Mouse (Mus musculus) ES-Bruce4 (cell line): Measurements from ENCODE around the gene Gpat3. TPM values are rescaled to one million over a fixed set of nuclear protein-coding genes. Genes with fewer than 3 reads are reported as not detected.

ENCODE experiments used
- H3K27ac ChIP-seq: 2 replicates; pipeline ENCODE4 v1.5.1; 2012; ENCODE audit warnings: low read length, inconsistent platforms; ENCODE audit not compliant: insufficient read depth
- H3K27me3 ChIP-seq: 2 replicates; pipeline ENCODE4 v1.6.1; 2012; ENCODE audit warnings: mild to moderate bottlenecking, low read length, inconsistent platforms; ENCODE audit not compliant: control insufficient read depth, poor library complexity, insufficient read depth, severe bottlenecking
- H3K36me3 ChIP-seq: 2 replicates; pipeline ENCODE4 v1.6.1; 2012; ENCODE audit warnings: inconsistent platforms, mild to moderate bottlenecking, low read length, moderate library complexity; ENCODE audit not compliant: control insufficient read depth, poor library complexity, insufficient read depth, severe bottlenecking
- H3K4me1 ChIP-seq: one replicate; pipeline ENCODE4 v1.8.1; 2011; ENCODE audit warnings: low read length; ENCODE audit not compliant: control insufficient read depth, insufficient read depth
- H3K4me3 ChIP-seq: 2 replicates; pipeline ENCODE4 v1.5.1; 2011; ENCODE audit warnings: low read depth, mild to moderate bottlenecking, low read length
- H3K9ac ChIP-seq: 2 replicates; pipeline ENCODE4 v1.6.1; 2012; ENCODE audit warnings: low read depth, mild to moderate bottlenecking, inconsistent platforms; ENCODE audit not compliant: poor library complexity, severe bottlenecking
- H3K9me3 ChIP-seq: replicated peaks from 2 replicates; pipeline ENCODE4 v1.6.1; 2012; ENCODE audit warnings: mild to moderate bottlenecking, low read length, inconsistent platforms; ENCODE audit not compliant: control insufficient read depth, poor library complexity, insufficient read depth, severe bottlenecking
- CTCF ChIP-seq: IDR thresholded peaks from one replicate; pipeline ENCODE4 v1.8.1; 2011; ENCODE audit warnings: low read depth, low read length
- EP300 ChIP-seq: IDR thresholded peaks from 2 replicates; pipeline ENCODE4 v1.6.1; 2011; ENCODE audit warnings: low read depth, low read length; ENCODE audit not compliant: insufficient read depth
- POLR2A ChIP-seq: IDR thresholded peaks from one replicate; pipeline ENCODE4 v1.8.1; 2011; ENCODE audit warnings: low read length; ENCODE audit not compliant: insufficient read depth
- polyA plus RNA-seq: library from polyadenylated mRNA; stranded (reverse); fragments of >200 nt; gene quantifications from 2 replicates; pipeline ENCODE4 v1.2.4, GENCODE M21; 2011; ENCODE audit warnings: low read depth; ENCODE audit not compliant: missing spikeins, insufficient read depth, insufficient read length

The Gpat3 gene
- polyA plus RNA-seq, 1 experiment = 8.2 TPM

- Histone ChIP-seq H3K9me3 (no peaks in the 10 kb centered on the region), H3K27ac (no peak overlapping the region), H3K27me3 (no peaks in the 10 kb centered on the region), H3K9ac (no peak overlapping the region), H3K4me1 (no peaks in the 10 kb centered on the region), H3K36me3 (no peaks in the 10 kb centered on the region), H3K4me3 (no peak overlapping the region)
- TF ChIP-seq EP300 (no peak), POLR2A (no peak), CTCF (no peak)
Observed at GRCm38 (mm10) chr5:100913274-100913673, 67.8 kb downstream of the Gpat3 start.

- Histone ChIP-seq H3K27me3 (no peaks in the 10 kb centered on the region), H3K4me3 (no peak overlapping the region), H3K9ac (no peak overlapping the region), H3K9me3 (no peaks in the 10 kb centered on the region), H3K36me3 (no peaks in the 10 kb centered on the region), H3K27ac (no peak overlapping the region), H3K4me1 (no peaks in the 10 kb centered on the region)
- TF ChIP-seq CTCF = no peak
- TF ChIP-seq POLR2A = no peak
- TF ChIP-seq EP300 = no peak
Observed at GRCm38 (mm10) chr5:100914989-100915388, 69.5 kb downstream of the Gpat3 start.

GRCm38 (mm10) chr5:100915411-100915810 lies 69.9 kb downstream of the Gpat3 start:
- TF ChIP-seq EP300 (no peak), CTCF (no peak), POLR2A (no peak)
- Histone ChIP-seq H3K9ac (no peak overlapping the region), H3K4me1 (no peaks in the 10 kb centered on the region), H3K36me3 (no peaks in the 10 kb centered on the region), H3K4me3 (no peak overlapping the region), H3K27me3 (no peaks in the 10 kb centered on the region), H3K9me3 (no peaks in the 10 kb centered on the region), H3K27ac (no peak overlapping the region)

GRCm38 (mm10) chr5:100916416-100916815 lies 70.9 kb downstream of the Gpat3 start:
- Histone ChIP-seq H3K9me3 (no peaks in the 10 kb centered on the region), H3K9ac (no peak overlapping the region), H3K27me3 (no peaks in the 10 kb centered on the region), H3K4me3 (no peak overlapping the region), H3K27ac (no peak overlapping the region), H3K4me1 (no peaks in the 10 kb centered on the region), H3K36me3 (no peaks in the 10 kb centered on the region)
- TF ChIP-seq EP300 = no peak

GRCm38 (mm10) chr5:100917252-100917774 lies 71.8 kb downstream of the Gpat3 start:
- TF ChIP-seq POLR2A (no peak), CTCF (peak; percentile 100)
- Histone ChIP-seq H3K36me3 (no peaks in the 10 kb centered on the region), H3K4me1 (no peaks in the 10 kb centered on the region), H3K4me3 (no peak overlapping the region), H3K9me3 (no peaks in the 10 kb centered on the region), H3K9ac (no peak overlapping the region), H3K27ac (no peak overlapping the region), H3K27me3 (no peaks in the 10 kb centered on the region)

GRCm38 (mm10) chr5:100919069-100919468 lies 73.6 kb downstream of the Gpat3 start:
- Histone ChIP-seq H3K4me3 (no peak overlapping the region), H3K9ac (no peak overlapping the region), H3K4me1 (no peaks in the 10 kb centered on the region), H3K27ac (no peak overlapping the region), H3K27me3 (no peaks in the 10 kb centered on the region), H3K36me3 (no peaks in the 10 kb centered on the region), H3K9me3 (no peaks in the 10 kb centered on the region)
- no peak for TF ChIP-seq POLR2A
- no peak for TF ChIP-seq EP300
- no peak for TF ChIP-seq CTCF
